Mouse (Mus musculus) c-Kit-positive CD71-positive TER-119-negative erythroid progenitor cells, embryonic 14.5 days (primary cell): ENCODE measurements around the gene Gm20388.

ENCODE experiments used
- DNase-seq: peaks from one replicate; pipeline ENCODE4 v3.0.0-alpha.2; 2013; ENCODE audit warnings: low read depth

The Gm20388 gene

GRCm38 (mm10) chr8:120473729-120474364, 563.2 kb downstream of the Gm20388 start:
- no peak for DNase-seq

GRCm38 (mm10) chr8:120474496-120475235, 564.0 kb downstream of the Gm20388 start:
- no peak for DNase-seq

- DNase-seq: peak; percentile 93
Observed at GRCm38 (mm10) chr8:120475462-120476201, 565.0 kb downstream of the Gm20388 start.

- no peak for DNase-seq
Observed at GRCm38 (mm10) chr8:120476711-120477575, 566.3 kb downstream of the Gm20388 start.

- DNase-seq: no peak
Observed at GRCm38 (mm10) chr8:120478754-120479153, 568.1 kb downstream of the Gm20388 start.

- no peak for DNase-seq
Observed at GRCm38 (mm10) chr8:120479691-120480090, 569.0 kb downstream of the Gm20388 start.

GRCm38 (mm10) chr8:120482015-120482689, 571.5 kb downstream of the Gm20388 start:
- no peak for DNase-seq

GRCm38 (mm10) chr8:120484460-120484859, 573.8 kb downstream of the Gm20388 start:
- DNase-seq: no peak

- no peak for DNase-seq
Observed at GRCm38 (mm10) chr8:120485116-120485515, 574.5 kb downstream of the Gm20388 start.

- DNase-seq: peak; percentile 75
Observed at GRCm38 (mm10) chr8:120485551-120486476, 575.2 kb downstream of the Gm20388 start.

GRCm38 (mm10) chr8:120486477-120487376, 576.1 kb downstream of the Gm20388 start:
- peak; percentile 89 for DNase-seq

- DNase-seq: no peak
Observed at GRCm38 (mm10) chr8:120487377-120487728, 576.7 kb downstream of the Gm20388 start.

GRCm38 (mm10) chr8:120487729-120488510, 577.3 kb downstream of the Gm20388 start:
- DNase-seq: peak; percentile 73

GRCm38 (mm10) chr8:120488636-120489131, 578.0 kb downstream of the Gm20388 start:
- no peak for DNase-seq

- DNase-seq: no peak
Observed at GRCm38 (mm10) chr8:120489142-120489754, 578.6 kb downstream of the Gm20388 start.

GRCm38 (mm10) chr8:120489771-120490281, 579.2 kb downstream of the Gm20388 start:
- DNase-seq: no peak

- no peak for DNase-seq
Observed at GRCm38 (mm10) chr8:120490354-120491141, 579.9 kb downstream of the Gm20388 start.
